Mouse (Mus musculus) C2C12 (cell line): ENCODE measurements around the gene Supt5.

Source experiments
- CEBPB ChIP-seq: IDR thresholded peaks from one replicate; pipeline ENCODE4 v1.6.1; 2011; ENCODE audit warnings: low read depth, mild to moderate bottlenecking, control low read depth, moderate library complexity
- CTCF ChIP-seq: IDR thresholded peaks from one replicate; pipeline ENCODE4 v1.5.1; 2011; ENCODE audit not compliant: control insufficient read depth, insufficient read depth, insufficient read length
- FOSL1 ChIP-seq: IDR thresholded peaks from one replicate; pipeline ENCODE4 v1.8.0; 2011; ENCODE audit warnings: mild to moderate bottlenecking, low read length; ENCODE audit not compliant: poor library complexity, insufficient read depth, severe bottlenecking
- MAX ChIP-seq: IDR thresholded peaks from one replicate; pipeline ENCODE4 v1.6.1; 2011; ENCODE audit warnings: mild to moderate bottlenecking, control low read depth
- MYOD1 ChIP-seq: IDR thresholded peaks from one replicate; pipeline ENCODE4 v1.6.1; 2011; ENCODE audit warnings: low read depth; ENCODE audit not compliant: control insufficient read depth, insufficient read length
- MYOG ChIP-seq: IDR thresholded peaks from one replicate; pipeline ENCODE4 v1.6.1; 2011; ENCODE audit not compliant: control insufficient read depth, insufficient read length; ENCODE audit errors: extremely low read depth
- USF1 ChIP-seq: IDR thresholded peaks from one replicate; pipeline ENCODE4 v1.6.1; 2011; ENCODE audit warnings: low read depth, mild to moderate bottlenecking, control low read depth, moderate library complexity

GRCm38 (mm10) chr7:28294481-28294880 lies 44.1 kb downstream of the Supt5 start:
- no peak for TF ChIP-seq CTCF
- TF ChIP-seq CEBPB, result no peak
- no peak for TF ChIP-seq FOSL1
- no peak for TF ChIP-seq MYOD1
- no peak for TF ChIP-seq MAX
- no peak for TF ChIP-seq USF1
- TF ChIP-seq MYOG, result no peak
